Mouse (Mus musculus) gastrocnemius, adult 18-20 months (tissue): ENCODE measurements around the gene Ankdd1b. TPM values are rescaled to one million over a fixed set of nuclear protein-coding genes. Genes with fewer than 3 reads are reported as not detected.

Experiments
- DNase-seq: peaks from one replicate; pipeline ENCODE4 v3.0.0; 2021; ENCODE audit warnings: low spot score
- long read RNA-seq, 2 experiments: library from polyadenylated mRNA; stranded (forward); transcript quantifications; one replicate each; pipeline ENCODE4 v2.0.0; 2021
- total RNA-seq, 2 experiments: library from RNA; stranded (reverse); gene quantifications; 2 replicates each; pipeline ENCODE4 v1.2.3; 2021

Gene Ankdd1b
- under 1 TPM in 1 of 2 experiments, not detected in 1; 0.52 TPM for total RNA-seq
- long read RNA-seq, experiment 1, partial matches to known transcripts, result 0 of 8 reads
- long read RNA-seq, experiment 1, other reads (novel, unspliced or antisense), result 8 of 8 reads
- long read RNA-seq, experiment 2, partial matches to known transcripts, result 0 of 8 reads
- long read RNA-seq, experiment 2, other reads (novel, unspliced or antisense), result 8 of 8 reads

DNA sequence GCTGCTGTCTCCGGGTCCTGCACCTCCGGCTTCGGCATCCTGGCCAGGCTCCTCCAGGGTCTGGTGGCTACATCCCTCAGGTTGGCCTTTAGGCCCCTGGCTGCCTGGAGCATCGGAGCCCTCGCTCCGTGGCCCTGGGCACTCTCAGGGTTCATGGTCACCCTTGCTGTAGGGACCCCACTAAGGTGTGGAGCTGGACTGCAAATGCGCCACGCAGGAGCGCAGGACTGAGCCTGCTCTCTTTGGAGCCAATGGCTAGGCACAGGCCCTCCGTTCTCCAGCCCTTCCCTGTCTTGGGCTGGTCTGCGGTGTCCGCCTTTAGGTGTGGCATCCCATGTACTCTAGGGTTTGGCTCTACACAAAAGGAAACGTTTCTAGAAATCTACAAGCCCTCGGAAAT, at the start of gene Ankdd1b:
Ankdd1b (minus strand) TSS at position 242 of the 400 bp plus-strand sequence.
- DNase-seq, result no peak

DNA sequence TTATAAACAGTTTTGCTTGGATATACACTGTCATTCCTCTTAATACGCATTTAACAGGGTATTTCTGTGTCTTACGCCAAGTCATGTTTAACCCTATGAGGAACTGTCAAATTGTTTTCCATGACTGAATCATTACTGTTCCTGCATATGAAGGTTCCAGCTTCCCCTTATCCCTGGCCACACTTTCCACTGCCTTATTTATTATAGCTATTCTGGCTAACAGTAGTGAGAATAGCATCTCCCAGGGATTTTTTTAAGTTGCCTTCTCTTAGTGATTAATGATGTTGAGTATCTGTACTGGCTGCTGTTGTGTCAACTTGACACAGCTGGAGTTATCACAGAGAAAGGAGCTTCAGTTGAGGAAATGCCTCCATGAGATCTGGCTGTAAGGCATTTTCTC, 46.3 kb upstream of the Ankdd1b start:
- no peak for DNase-seq

DNA sequence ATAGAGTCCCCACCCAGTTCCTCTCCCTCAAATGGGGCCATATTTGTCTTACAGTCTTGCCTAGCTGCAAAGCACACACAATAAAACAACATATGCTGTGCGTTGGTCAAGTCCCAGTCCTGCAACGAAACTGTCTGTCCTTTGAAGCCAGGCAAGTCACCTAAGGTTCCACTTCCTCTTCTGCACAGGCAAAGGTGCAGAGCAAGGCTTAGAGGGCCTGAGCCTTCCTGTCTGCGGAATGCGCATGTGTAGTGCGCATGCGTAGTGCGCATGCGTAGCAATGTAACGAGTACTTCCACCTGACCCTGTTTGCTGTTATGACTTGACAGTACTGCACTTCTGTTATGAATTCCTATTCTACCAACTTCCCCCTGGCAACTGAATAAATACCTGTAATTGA, 45.3 kb upstream of the Ankdd1b start:
- no peak for DNase-seq

DNA sequence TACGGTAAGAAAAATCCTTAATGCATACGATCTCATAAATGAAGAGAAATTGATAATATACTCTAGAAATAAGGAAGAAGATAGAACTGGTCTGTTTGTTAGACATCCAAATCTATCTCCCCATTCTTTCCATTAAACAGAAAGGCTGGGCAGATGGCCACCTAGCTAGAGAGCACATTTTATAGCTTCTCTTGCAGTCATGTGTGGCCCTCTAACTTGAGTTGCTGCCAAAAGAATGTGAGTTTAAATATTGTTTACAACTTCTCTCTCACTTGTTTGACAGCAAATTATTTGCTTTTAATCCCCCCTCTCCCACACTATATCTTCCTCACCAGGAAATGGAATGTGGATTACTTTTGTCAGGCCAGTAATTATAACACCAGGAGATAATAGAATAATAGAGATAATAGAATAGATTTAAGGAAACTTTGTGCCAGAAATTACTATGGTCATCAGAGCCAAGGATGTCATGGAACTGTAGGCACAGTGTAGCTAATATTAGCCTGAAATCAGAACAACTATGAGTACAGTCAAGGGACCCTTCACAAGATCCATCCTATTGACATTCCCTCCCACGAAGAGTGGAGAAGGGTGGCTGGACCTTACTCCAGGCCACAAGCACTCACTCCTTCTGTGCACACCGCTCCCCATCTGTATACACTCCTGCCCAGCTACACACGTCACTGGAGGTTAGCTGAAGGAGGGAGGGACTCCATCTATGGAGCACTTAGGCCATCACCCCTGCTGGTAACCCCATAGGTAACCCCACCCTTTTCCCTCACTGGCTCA, 43.4 kb upstream of the Ankdd1b start:
- no peak for DNase-seq

DNA sequence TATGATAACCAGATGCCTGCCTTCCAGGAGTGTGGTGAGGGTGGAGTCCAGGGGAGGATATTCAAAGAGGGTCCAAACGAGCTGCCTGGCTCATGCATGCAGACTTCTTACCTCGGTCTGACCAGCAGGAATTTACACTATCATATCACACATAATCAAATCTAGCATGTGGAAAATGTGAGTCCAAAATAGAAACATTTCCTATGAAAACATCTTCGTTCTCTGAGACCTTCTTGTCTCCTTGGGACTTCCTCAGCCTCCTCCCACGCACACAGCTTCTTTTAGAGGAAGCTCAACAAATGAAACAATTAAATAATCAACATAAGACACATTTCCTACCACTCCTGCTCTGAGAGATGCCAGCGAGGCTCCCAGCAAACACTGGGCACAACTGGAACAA, 40.9 kb upstream of the Ankdd1b start:
- no peak for DNase-seq

DNA sequence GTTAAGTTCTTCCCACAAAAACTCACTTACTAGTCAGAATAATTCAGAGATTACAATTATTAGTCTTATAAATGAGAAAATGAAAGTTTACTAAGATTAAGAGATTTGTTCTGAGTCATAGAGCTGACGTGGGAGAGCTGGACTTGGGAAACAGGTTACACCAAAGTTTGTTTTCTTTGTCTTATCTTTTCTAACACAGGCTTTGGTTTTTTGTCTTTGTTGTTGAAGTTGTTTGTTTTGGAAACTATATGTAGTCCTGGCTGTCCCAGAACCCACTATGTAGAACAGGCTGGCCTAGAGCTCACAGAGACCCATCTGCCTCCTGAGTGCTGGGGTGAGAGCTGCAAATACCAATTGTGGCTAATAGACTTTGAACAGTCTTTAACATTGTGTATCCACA, 40.3 kb upstream of the Ankdd1b start:
- DNase-seq, result no peak

DNA sequence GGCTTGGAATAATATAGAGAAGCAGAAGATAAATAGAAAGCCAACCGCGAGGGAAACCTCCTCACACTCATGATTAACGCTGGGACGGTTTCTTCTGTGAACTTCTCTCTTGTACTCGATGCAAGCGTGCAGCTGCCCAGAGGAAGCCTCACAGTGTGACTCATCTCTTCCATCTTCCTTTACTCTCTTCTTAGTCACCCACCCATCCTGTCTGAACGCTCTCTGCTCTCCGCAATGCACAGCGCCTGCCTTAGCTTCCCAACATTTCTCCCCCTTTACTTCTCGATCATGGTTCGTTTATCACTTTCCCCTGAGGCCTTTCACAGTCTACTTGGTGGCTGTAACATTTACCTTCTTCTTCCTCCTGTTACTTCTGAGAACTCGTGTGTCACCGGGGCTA, 39.6 kb upstream of the Ankdd1b start:
- peak; percentile 43 for DNase-seq

DNA sequence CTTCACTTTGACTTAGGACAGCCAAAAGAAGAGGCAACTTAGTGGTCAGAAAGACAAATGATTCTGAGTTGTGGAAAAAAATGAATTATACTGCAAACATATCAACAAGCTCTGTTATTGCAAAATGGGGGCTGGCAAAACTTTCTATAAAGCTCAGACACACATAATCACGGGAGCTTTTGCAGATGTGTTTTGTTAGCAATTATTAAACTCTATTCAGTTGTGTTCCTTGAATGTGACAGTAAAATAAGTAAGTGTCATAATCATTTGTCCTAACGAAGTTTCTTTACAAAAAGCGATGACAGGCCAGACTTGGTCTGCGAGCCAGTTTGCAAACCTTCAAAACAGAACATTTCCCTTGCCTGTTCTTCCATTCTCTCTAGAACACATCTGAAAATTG, 36.5 kb upstream of the Ankdd1b start:
- DNase-seq, result no peak

DNA sequence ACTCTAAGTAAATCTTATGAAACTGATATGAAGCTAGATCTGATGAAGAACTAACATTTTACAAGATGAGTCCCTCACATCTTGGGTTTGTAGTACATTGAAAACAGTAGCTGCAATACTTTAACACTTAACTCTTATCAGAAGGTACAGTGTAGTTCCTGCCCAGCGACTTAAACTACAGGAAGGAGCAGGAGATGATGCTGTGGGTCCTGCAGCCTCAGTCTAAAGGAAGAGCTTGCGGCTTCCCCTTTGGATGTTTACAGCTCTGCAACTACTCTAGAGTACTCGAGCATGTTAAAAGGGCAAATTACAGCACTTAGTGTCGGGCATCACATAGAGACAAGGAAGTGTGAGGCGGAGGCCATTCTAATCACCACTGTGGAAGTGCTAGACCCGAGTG, 35.3 kb upstream of the Ankdd1b start:
- DNase-seq, result no peak

DNA sequence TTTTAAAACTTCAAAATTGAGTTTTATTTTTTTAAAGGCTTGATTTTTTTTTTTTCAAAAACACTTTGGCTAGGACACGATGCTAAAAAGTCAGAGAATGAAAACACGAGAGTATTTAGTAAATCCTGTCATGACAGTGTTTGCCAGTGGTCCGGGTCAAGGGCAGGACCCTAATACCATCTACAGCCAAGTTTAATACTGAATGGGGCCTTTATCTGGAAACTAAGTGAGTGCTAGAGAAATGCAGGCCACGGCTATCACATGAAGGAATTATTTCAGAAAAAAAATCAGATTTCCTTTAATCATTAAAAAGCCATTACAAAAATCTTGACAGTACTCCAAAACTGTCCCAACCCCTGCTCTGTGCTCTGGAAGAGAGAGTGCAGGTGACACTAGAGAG, 34.7 kb upstream of the Ankdd1b start:
- DNase-seq, result no peak

DNA sequence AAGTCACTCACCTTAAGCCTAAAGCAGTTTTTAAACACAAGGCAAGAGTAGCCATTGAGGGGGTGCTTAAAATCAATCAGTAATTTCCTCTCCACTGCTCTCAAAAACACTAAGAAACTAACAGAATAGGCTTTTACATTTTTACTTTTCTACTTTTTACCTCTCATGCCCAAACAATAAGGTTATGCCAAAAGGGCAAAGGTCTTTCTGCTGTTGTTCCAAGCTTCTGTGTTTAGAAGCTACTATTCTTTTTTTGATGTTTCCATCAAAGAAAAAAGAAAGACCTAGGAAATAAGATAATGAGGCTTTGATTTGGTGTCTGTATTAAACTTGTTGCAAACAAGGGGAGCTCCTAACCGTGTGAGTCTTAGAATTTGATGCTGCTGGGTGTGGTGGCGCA, 28.9 kb upstream of the Ankdd1b start:
- no peak for DNase-seq

DNA sequence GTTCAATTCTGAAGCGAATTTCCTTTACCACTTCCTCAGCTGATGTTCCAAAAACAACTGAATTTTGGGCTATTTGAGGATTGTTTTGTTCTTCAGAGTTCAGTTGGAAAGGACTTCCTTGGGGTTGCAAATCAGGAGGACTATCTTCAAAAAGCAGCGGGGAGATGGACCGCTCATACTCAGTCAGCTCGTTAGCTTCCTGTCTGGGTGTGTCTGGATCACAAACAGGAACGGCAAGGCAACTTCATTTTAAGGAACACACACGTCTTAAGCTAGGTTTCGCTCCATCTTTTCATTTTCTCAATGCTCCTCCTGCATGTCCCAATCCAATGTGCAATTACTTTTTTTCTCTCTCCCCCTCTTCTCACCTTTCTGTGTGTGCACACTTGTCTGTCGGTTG, 25.6 kb upstream of the Ankdd1b start:
- DNase-seq, result no peak

DNA sequence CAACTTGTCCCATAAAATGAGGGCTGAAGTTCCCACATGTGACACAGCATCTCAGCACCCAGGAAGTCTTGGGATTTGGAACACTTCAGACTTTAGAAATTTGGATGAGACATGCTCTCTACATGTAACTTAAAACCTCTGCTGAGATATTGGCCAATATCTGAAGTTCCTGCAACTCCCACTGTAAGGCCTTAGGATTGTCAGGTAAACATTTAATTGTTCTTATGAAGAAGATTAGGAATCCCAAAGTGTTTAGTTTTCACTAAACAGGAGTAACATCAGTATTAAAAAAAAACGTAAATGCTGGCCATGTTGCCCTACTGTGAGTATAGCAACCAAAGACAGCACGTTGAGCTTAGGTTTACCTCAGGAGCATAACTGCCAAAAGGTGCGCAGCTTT, 19.4 kb upstream of the Ankdd1b start, which contains the start of gene Gm17622:
Gm17622 (plus strand) TSS at position 301 of the 400 bp plus-strand sequence.
- no peak for DNase-seq

DNA sequence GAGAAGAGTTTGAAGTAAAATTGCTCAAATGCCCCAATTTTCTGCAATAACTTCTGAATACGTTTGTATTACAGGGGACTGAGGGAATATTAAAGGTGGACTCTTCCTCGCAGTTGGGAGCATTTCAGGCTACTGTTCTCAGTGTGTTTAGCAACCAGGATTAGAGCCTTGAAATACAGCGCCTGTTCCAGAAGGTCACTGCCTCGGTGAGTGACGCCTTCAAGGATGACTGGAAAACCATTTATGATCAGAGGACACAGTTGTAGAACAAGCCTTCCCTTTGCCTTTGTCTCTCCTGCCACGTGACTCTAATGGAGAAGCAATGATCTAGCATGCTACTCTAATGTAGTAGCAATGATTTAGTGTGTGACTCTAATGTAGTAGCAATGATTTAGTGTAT, 17.0 kb upstream of the Ankdd1b start:
- no peak for DNase-seq

DNA sequence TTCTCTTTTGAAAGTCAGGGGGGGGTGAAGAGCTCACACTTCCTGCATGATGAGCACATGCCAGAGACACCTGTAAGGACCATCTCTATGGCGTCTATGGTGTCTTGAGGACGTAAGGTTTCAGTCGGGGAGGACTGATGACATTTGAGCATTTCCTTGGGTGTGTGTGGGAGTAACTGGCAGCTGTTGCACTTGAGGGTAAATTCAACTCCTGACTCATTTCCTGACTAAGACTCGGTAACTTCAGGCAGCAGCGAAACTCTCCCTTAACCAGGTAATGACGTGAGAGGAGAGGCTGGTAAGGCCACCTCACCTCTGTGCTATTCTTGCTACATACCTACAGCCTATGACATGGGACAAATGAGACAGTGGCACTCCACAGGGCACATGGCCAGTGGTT, 16.2 kb upstream of the Ankdd1b start:
- no peak for DNase-seq

DNA sequence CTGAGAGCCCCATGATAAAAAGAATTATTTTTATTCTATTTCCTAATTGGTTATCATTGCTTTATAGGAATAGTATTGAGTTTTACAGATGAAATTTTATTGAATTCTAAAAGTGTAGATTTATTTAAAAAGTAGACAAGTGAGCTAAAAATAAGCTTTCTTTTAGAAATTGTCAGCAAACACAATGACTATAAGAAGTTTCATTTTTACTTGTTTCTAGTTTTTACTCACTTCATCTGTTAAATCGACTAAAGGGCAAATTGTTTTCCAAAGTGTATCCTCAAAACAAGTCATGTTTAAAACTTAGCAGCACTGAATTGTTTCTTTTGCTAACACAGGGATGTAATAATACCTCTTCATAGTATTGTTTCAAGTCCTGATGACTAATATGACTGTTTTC, 8.0 kb upstream of the Ankdd1b start:
- DNase-seq, result no peak

DNA sequence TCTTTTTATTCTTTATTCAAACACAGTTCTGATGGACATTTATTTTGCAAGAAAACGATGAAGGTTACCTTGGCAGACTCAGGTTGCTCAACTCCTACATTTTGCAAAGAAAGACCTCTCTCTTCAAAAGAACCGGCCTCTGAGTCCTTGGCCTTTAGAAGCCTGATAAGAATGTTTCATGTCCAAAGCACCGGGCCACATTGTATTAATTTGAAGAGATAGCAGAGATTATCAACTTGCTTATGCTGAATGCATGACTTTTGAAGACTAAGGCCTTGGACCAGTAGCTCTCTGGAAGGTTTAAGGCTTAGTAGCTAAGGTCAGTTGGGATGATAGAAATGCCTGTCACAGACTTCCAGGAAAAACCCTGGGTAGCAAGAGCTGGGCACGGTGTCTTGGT, 6.2 kb upstream of the Ankdd1b start:
- no peak for DNase-seq

DNA sequence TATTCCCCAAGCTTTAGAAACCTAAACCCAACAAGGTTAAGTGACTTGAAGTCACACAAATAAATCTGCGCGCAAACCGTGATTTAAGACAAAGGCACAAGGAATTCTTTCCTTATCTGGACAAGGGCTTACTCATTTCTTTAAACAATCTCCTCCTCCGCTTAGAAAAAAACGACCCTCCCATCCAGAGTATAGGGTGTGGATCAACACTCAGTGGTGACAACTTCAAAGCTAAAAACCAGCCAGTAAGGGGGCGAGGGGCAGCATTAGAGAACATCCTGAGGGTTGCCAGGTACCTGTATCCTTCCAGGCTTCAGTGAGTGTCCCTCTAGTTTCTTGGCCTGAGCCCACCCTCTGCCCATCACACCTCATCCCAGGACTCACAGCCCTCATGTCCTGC, 442 bp downstream of the Ankdd1b start:
- DNase-seq, result no peak

DNA sequence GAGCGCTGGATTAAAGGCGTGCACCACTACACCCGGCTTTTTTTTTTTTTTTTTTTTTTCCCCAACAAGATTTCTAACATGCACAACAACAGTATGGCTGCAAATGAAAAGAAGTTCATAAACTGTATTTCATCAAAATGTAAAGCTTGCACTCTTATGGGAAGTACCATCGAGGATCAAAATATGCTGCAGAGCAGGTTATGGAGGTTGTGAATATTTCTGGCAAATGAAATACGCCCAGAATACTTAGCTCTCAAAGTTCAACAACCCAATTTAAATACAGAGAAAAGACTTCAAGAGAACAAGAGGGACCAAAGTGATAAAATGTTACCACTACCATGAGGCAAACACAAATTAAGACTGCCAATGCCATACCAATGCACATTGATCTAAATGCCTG, 2.3 kb downstream of the Ankdd1b start:
- DNase-seq, result no peak

DNA sequence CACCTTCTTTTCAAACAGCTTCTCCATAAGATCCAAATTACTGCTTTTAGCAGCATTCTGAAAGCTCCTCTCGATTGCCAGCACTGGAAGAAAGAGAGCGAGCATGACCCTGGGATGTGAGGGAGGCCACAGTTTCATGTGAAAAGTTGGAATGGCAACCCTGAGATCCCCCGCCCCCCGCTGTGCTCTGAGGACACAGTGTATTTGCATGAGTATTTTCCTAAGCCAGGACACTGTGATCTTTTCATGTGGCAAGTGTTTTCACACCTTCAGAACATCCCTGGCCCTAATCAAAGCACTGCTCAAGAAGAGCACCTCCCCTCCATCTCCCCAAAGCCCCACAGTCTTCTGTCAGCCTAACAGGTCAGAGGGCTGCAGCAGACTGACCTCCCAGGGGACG, 5.7 kb downstream of the Ankdd1b start:
- DNase-seq, result no peak

DNA sequence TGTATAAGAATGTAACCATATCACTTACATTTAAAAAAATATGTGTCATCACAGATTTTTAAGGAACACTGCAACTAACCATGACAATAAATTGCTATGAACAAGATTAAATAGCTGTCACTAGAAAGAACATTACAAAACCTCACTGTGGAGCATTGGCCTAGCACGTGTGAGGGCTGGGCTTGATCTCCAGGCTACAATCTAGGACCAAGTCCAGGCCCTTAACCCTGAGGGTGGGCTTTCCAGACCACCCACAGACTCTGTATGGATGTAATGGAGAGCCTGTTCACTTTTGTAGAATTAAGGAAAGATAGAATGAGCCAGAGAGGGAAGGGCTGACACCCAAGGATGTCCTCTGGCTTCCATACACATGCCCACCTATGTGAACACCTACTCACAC, 8.4 kb downstream of the Ankdd1b start:
- DNase-seq, result no peak

DNA sequence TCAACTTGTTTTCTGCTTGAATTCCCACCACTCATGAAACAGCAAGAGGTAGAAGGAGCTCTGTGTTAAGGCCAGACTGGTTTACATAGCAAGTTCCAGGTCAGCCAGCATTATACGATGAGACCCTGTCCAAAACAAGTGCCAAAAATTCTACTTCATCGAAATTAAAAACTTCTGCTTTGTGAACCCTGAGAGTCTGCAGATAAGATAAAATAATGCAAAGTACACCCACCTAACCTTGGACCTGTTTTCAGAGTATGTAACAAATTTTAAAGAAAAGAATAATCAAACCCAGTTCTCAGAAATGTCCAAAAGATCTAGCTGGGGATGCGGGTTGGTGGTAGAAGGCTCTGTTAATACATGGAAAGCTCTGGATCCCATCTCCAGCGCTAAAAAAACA, 12.4 kb downstream of the Ankdd1b start:
- no peak for DNase-seq

DNA sequence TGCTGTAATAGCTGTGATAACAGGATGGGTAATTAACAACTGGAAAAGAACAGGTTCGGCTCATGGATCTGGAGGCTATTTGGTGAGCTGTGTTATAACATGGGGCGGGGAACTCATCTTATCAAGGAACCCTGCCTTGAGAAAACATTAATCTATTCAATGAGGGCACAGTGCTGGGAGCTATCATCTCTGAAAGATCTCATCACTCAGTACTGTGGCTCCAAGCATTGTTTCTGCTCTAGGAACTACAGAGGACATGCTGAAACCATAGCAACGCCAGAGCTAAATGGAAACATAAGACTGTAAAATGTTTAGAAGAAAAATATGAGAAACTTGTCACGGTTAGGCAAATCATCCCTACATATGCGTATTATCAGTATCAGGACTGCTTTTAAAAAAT, 13.0 kb downstream of the Ankdd1b start:
- no peak for DNase-seq
